Mouse (Mus musculus): Measurements from ENCODE around the gene Clstn2. TPM values are rescaled to one million over a fixed set of nuclear protein-coding genes. Genes with fewer than 3 reads are reported as not detected.

Gene Clstn2
- polyA plus RNA-seq, 1 experiment, result 37.9 TPM

DNA sequence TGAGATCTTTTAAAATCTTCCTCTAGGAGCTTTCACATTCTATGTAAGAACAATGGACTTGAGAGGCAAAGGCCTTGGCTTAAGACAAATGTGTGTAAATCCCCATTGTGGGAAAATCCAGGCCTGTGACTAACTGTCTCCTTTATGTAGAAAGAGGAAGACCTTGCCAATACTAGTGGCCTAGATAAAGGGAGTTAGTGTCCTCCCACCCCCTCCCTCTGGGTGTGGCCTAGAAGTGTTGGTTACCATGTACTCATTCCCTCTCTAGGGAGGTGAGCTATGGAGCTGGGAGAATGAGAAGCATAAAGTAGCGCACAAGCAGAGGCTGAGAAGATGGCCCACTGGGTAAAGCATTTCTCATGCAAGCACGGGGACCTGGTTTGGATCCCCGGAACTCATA is 512.2 kb downstream of the Clstn2 start:
- 99% methylated on average over 3 of the region's 3 CpGs for WGBS
- TF ChIP-seq POLR2A (IDR thresholded peaks at IDR 0.05; ENCODE audit: borderline replicate concordance, insufficient read depth, low read length), result no peak
- no peak for TF ChIP-seq CTCF (IDR thresholded peaks at IDR 0.05; ENCODE audit: borderline replicate concordance, insufficient read depth, low read depth, low read length)
- Histone ChIP-seq H3K27me3 (ENCODE audit: control insufficient read depth, insufficient read depth, low read length) (no peaks in the 10 kb centered on the region; the same call in 1 of the 2 replicates), H3K27ac (ENCODE audit: insufficient read depth, low read length) (no peak overlapping the region), H3K4me1 (ENCODE audit: control insufficient read depth, insufficient read depth, low read length) (no peaks in the 10 kb centered on the region), H3K4me3 (replicated peaks; ENCODE audit: insufficient read depth, low read depth, low read length) (no peak overlapping the region)
- no peak for DNase-seq

DNA sequence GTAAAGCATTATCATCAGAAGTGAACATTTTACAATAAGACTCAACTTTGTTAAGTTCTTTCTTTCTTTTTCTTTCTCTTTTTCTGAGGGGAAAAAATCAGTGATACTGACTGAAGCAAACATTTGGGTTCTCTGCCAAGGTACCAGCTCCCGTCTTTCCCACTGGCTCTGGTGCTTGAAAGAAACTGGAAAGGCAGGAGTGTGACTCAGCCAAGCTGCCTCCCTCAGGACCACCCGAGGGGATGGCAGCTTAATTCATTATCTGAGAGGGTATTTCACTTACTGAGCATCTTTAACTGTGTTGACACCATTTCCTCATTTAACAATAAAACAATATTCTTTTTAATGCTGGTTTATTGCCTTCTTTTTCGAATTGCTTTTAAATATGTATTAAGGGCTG is 516.0 kb downstream of the Clstn2 start:
- TF ChIP-seq POLR2A (IDR thresholded peaks at IDR 0.05; ENCODE audit: borderline replicate concordance, insufficient read depth, low read length) (no peak), CTCF (IDR thresholded peaks at IDR 0.05; ENCODE audit: borderline replicate concordance, insufficient read depth, low read depth, low read length) (no peak)
- WGBS, result 41% methylated on average over 3 of the region's 3 CpGs
- H3K4me1 ChIP-seq (ENCODE audit: control insufficient read depth, insufficient read depth, low read length), result no peaks in the 10 kb centered on the region
- H3K27ac ChIP-seq (ENCODE audit: insufficient read depth, low read length), result no peak overlapping the region
- H3K4me3 ChIP-seq (replicated peaks; ENCODE audit: insufficient read depth, low read depth, low read length), result no peak overlapping the region
- H3K27me3 ChIP-seq (ENCODE audit: control insufficient read depth, insufficient read depth, low read length), result no peaks in the 10 kb centered on the region
- DNase-seq, result no peak

DNA sequence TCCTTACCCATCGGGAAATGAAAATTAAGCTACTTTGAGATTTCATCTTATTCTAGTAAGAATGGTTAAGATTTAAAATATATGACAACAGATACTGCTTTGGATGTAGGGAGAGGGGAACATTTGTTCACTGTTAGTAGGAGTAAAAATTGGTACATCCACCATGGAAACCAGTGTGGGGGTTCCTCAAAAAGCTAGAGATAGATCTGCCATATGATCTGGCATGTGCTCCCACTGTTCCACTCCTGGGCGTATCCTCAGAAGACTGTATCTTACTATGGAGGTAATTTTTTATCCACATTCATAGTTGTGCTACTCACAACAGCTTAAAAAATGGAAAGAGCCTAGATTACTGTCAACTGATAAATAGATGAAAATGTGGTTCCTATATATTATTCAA is 518.3 kb downstream of the Clstn2 start:
- no peak for DNase-seq
- H3K4me3 ChIP-seq (replicated peaks; ENCODE audit: insufficient read depth, low read depth, low read length), result no peak overlapping the region
- H3K4me1 ChIP-seq (ENCODE audit: control insufficient read depth, insufficient read depth, low read length), result no peaks in the 10 kb centered on the region
- TF ChIP-seq POLR2A (IDR thresholded peaks at IDR 0.05; ENCODE audit: borderline replicate concordance, insufficient read depth, low read length) (no peak), CTCF (IDR thresholded peaks at IDR 0.05; ENCODE audit: borderline replicate concordance, insufficient read depth, low read depth, low read length) (no peak)
- no peak overlapping the region for H3K27ac ChIP-seq (ENCODE audit: insufficient read depth, low read length)
- 94% methylated on average over 2 of the region's 2 CpGs for WGBS
- H3K27me3 ChIP-seq (ENCODE audit: control insufficient read depth, insufficient read depth, low read length), result no peaks in the 10 kb centered on the region

DNA sequence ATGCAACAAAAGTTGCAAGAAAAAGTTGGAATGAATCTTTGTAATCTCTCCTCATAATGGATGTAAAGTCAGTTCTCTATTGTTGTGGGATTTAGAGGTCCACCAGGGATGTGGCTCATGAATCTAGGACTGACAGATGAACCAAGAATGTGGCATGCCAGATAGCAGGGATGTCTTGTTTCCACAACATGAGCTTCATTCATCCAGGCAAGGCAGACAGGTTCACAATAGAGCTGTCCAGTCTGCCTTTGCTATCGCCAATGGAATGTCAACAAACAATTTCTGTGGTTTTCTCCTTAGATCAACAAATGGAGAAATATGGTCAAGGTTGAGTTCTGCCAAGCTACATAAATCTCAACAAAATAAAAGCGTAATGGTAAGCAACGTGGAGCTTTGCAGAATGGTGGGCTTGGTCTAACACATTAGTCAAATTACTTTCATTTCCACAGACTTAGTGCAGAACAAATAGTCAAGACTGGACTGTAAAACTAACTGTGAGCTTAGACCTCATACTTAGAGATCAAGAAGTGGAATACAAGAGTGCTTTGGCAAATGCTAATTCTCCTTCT is 520.6 kb downstream of the Clstn2 start:
- Histone ChIP-seq H3K4me3 (replicated peaks; ENCODE audit: insufficient read depth, low read depth, low read length) (no peak overlapping the region), H3K27ac (ENCODE audit: insufficient read depth, low read length) (no peak overlapping the region), H3K27me3 (ENCODE audit: control insufficient read depth, insufficient read depth, low read length) (no peaks in the 10 kb centered on the region; the same call in 1 of the 2 replicates), H3K4me1 (ENCODE audit: control insufficient read depth, insufficient read depth, low read length) (no peaks in the 10 kb centered on the region)
- no peak for DNase-seq
- 91% methylated on average over 3 of the region's 3 CpGs for WGBS
- TF ChIP-seq POLR2A (IDR thresholded peaks at IDR 0.05; ENCODE audit: borderline replicate concordance, insufficient read depth, low read length), result no peak
- no peak for TF ChIP-seq CTCF (IDR thresholded peaks at IDR 0.05; ENCODE audit: borderline replicate concordance, insufficient read depth, low read depth, low read length)

DNA sequence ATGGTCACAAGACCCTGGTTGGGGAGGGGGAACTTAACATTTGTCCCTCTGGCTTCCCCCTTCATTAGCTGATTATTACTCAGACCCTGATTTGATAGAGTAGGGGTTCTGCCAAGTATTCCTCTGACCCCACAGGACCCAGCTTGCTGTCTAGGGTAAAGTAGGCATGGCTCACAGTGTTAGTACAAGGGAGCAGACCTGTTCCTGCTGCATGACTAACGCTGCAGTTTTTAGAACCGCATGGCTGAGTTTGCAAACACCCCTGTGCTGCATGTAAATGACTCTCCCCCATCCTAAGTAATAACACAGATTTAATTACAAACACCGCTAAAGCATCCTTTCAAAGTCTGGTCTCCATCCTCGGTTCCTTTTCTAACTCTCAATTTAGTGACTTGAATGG is 531.6 kb downstream of the Clstn2 start:
- 57% methylated on average over 4 of the region's 4 CpGs for WGBS
- Histone ChIP-seq H3K4me3 (replicated peaks; ENCODE audit: insufficient read depth, low read depth, low read length) (no peak overlapping the region), H3K4me1 (ENCODE audit: control insufficient read depth, insufficient read depth, low read length) (no peaks in the 10 kb centered on the region), H3K27me3 (ENCODE audit: control insufficient read depth, insufficient read depth, low read length) (no peaks in the 10 kb centered on the region), H3K27ac (ENCODE audit: insufficient read depth, low read length) (no peak overlapping the region)
- TF ChIP-seq POLR2A (IDR thresholded peaks at IDR 0.05; ENCODE audit: borderline replicate concordance, insufficient read depth, low read length), result no peak
- no peak for TF ChIP-seq CTCF (IDR thresholded peaks at IDR 0.05; ENCODE audit: borderline replicate concordance, insufficient read depth, low read depth, low read length)
- DNase-seq, result no peak

DNA sequence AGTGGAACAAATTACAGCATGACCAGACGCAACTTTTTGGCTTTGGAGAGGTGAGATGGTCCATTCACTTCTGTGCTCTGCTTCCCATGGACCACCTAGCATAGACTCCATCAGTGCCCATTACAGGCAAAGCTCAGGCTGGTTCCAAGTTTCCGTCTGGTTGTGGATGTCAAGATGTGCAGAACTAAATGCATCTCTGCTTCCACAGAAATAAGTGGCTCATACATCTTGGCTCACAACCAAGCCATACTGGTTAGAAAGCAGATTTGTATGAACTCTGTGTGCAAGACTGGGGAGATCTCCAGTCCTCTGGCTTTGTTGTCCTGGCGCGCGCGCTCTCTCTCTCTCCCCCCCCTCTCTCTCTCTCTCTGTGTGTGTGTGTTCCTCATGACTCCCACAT is 537.9 kb downstream of the Clstn2 start:
- no peak for DNase-seq
- peaks cover 5% of the 10 kb centered on the region for H3K4me1 ChIP-seq (ENCODE audit: control insufficient read depth, insufficient read depth, low read length)
- H3K27ac ChIP-seq (ENCODE audit: insufficient read depth, low read length), result no peak overlapping the region
- no peak overlapping the region for H3K4me3 ChIP-seq (replicated peaks; ENCODE audit: insufficient read depth, low read depth, low read length)
- TF ChIP-seq POLR2A (IDR thresholded peaks at IDR 0.05; ENCODE audit: borderline replicate concordance, insufficient read depth, low read length), result no peak
- TF ChIP-seq CTCF (IDR thresholded peaks at IDR 0.05; ENCODE audit: borderline replicate concordance, insufficient read depth, low read depth, low read length), result no peak
- 41% methylated on average over 6 of the region's 6 CpGs for WGBS
- no peaks in the 10 kb centered on the region; the same call in 1 of the 2 replicates for H3K27me3 ChIP-seq (ENCODE audit: control insufficient read depth, insufficient read depth, low read length)

DNA sequence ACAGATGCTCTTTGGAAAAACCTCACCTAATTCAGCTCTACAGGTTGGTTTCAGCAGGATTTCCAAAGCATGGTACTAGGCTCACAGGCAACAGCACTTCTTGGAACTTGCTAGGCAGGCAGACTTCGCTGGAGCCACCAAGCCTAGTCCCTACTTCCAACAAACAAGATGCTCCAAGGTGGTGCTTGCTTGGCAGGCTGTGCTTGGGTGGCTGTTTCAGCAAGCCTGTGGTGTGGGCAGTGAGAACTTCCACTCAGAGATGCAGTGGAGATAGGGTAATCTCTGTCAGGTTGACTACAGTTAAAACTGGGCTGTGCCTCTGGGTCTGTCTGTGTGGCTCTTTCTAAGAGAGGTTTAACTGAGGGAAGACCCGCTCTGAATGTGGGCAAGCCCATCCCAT is 541.4 kb downstream of the Clstn2 start:
- DNase-seq, result no peak
- TF ChIP-seq CTCF (IDR thresholded peaks at IDR 0.05; ENCODE audit: borderline replicate concordance, insufficient read depth, low read depth, low read length) (no peak), POLR2A (IDR thresholded peaks at IDR 0.05; ENCODE audit: borderline replicate concordance, insufficient read depth, low read length) (no peak)

DNA sequence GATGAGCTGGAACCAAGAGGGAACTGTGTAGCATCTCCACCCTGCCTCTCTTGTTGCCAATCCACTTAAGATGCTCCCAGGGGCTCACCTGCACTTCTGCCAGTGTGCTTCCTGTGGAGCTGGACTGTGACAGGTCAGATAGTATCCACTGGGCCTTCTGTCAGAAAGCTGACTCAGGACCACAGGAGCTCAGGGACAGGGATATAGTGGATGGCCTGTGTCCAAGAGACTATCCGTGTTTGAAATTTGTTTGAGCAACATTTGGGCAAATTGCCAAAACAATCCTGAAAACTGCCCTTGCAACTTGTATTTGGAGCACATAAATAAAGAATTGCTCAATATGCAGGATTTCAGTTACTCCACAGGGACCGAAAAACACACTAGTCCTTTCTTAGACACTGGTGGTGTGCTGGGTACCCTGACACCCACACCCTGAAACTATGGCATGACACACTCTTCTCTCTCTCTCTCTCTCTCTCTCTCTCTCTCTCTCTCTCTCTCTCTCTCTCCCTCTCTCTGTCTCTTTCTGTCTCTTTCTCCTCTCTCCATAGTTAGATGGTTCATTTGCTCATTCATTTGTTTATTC is 542.3 kb downstream of the Clstn2 start:
- Histone ChIP-seq H3K27ac (ENCODE audit: insufficient read depth, low read length) (no peak overlapping the region), H3K4me1 (ENCODE audit: control insufficient read depth, insufficient read depth, low read length) (peaks cover 5% of the 10 kb centered on the region), H3K4me3 (replicated peaks; ENCODE audit: insufficient read depth, low read depth, low read length) (no peak overlapping the region), H3K27me3 (ENCODE audit: control insufficient read depth, insufficient read depth, low read length) (no peaks in the 10 kb centered on the region; the same call in 1 of the 2 replicates)
- DNase-seq, result peak; percentile 18 to 39
- no peak for TF ChIP-seq POLR2A (IDR thresholded peaks at IDR 0.05; ENCODE audit: borderline replicate concordance, insufficient read depth, low read length)
- TF ChIP-seq CTCF (IDR thresholded peaks at IDR 0.05; ENCODE audit: borderline replicate concordance, insufficient read depth, low read depth, low read length), result no peak
- 33% methylated on average over 2 of the region's 2 CpGs for WGBS

More for the DNA sequence above, 541.4 kb downstream of the Clstn2 start:
- WGBS, result 80% methylated on average over 2 of the region's 2 CpGs
- Histone ChIP-seq H3K27ac (ENCODE audit: insufficient read depth, low read length) (no peak overlapping the region), H3K4me3 (replicated peaks; ENCODE audit: insufficient read depth, low read depth, low read length) (no peak overlapping the region), H3K27me3 (ENCODE audit: control insufficient read depth, insufficient read depth, low read length) (no peaks in the 10 kb centered on the region; the same call in 1 of the 2 replicates), H3K4me1 (ENCODE audit: control insufficient read depth, insufficient read depth, low read length) (peaks cover 5% of the 10 kb centered on the region)

Data from cerebellum, adult 2 months (tissue).